Mouse (Mus musculus): ENCODE data around the gene Sik3.

Gene Sik3

GRCm38 (mm10) chr9:46224945-46225660 is 212.5 kb downstream of the Sik3 start:
- no peak for DNase-seq (ENCODE audit: low spot score in 2 of 2)

GRCm38 (mm10) chr9:46227064-46227614 is 214.5 kb downstream of the Sik3 start:
- DNase-seq (ENCODE audit: low spot score in 2 of 2), result no peak

GRCm38 (mm10) chr9:46228491-46228890 is 215.9 kb downstream of the Sik3 start, which contains the start of gene Apoa1:
Apoa1 (plus strand) TSS chr9:46228580.
- no peak for DNase-seq (ENCODE audit: low spot score in 2 of 2)

GRCm38 (mm10) chr9:46229573-46230449 is 217.2 kb downstream of the Sik3 start:
- peak; percentile 64 to 83 for DNase-seq (ENCODE audit: low spot score in 2 of 2)

- DNase-seq (ENCODE audit: low spot score in 2 of 2), result no peak
Observed at GRCm38 (mm10) chr9:46230450-46230975, 217.9 kb downstream of the Sik3 start.

GRCm38 (mm10) chr9:46235196-46235595 is 222.6 kb downstream of the Sik3 start:
- DNase-seq (ENCODE audit: low spot score in 2 of 2), result no peak

- no peak for DNase-seq (ENCODE audit: low spot score in 2 of 2)
Observed at GRCm38 (mm10) chr9:46235596-46235648, 222.8 kb downstream of the Sik3 start, which contains the start of gene Apoc3. Apoc3 (minus strand) TSS chr9:46235636.

- DNase-seq (ENCODE audit: low spot score in 2 of 2), result no peak
Observed at GRCm38 (mm10) chr9:46235649-46236048, 223.0 kb downstream of the Sik3 start.

GRCm38 (mm10) chr9:46238850-46239249 is 226.2 kb downstream of the Sik3 start:
- no peak for DNase-seq (ENCODE audit: low spot score in 2 of 2)

- no peak for DNase-seq (ENCODE audit: low spot score in 2 of 2)
Observed at GRCm38 (mm10) chr9:46240526-46241153, 228.0 kb downstream of the Sik3 start, which contains the start of gene Apoa4. Apoa4 (plus strand) TSS chr9:46240696.

- no peak for DNase-seq (ENCODE audit: low spot score in 2 of 2)
Observed at GRCm38 (mm10) chr9:46241818-46242217, 229.2 kb downstream of the Sik3 start.

GRCm38 (mm10) chr9:46243122-46243521 is 230.5 kb downstream of the Sik3 start:
- DNase-seq (ENCODE audit: low spot score in 2 of 2), result no peak

GRCm38 (mm10) chr9:46243584-46243983 is 231.0 kb downstream of the Sik3 start:
- DNase-seq (ENCODE audit: low spot score in 2 of 2), result no peak

GRCm38 (mm10) chr9:46246752-46247324 is 234.2 kb downstream of the Sik3 start:
- DNase-seq (ENCODE audit: low spot score in 2 of 2), result peak; percentile 44 to 46

- no peak for DNase-seq (ENCODE audit: low spot score in 2 of 2)
Observed at GRCm38 (mm10) chr9:46256177-46256576, 243.6 kb downstream of the Sik3 start.

- DNase-seq (ENCODE audit: low spot score in 2 of 2), result no peak
Observed at GRCm38 (mm10) chr9:46256658-46257385, 244.2 kb downstream of the Sik3 start.

- no peak for DNase-seq (ENCODE audit: low spot score in 2 of 2)
Observed at GRCm38 (mm10) chr9:46257546-46257945, 244.9 kb downstream of the Sik3 start.

GRCm38 (mm10) chr9:46259111-46259510 is 246.5 kb downstream of the Sik3 start:
- DNase-seq (ENCODE audit: low spot score in 2 of 2), result no peak

GRCm38 (mm10) chr9:46261131-46261530 is 248.5 kb downstream of the Sik3 start:
- DNase-seq (ENCODE audit: low spot score in 2 of 2), result no peak

- DNase-seq (ENCODE audit: low spot score in 2 of 2), result no peak
Observed at GRCm38 (mm10) chr9:46268343-46268873, 255.8 kb downstream of the Sik3 start, which contains the start of gene Apoa5. Apoa5 (plus strand) TSS chr9:46268633.

- no peak for DNase-seq (ENCODE audit: low spot score in 2 of 2)
Observed at GRCm38 (mm10) chr9:46269125-46269524, 256.5 kb downstream of the Sik3 start.

Data from urinary bladder, postnatal 36 days (tissue).